Mouse (Mus musculus) liver, postnatal 0 days (tissue): ENCODE measurements at regions not wholly inside any gene's neighbourhood (a gene's known extent, or its start where the extent isn't known, plus 50 kb on each side); places are given as distances from the start of the nearest gene placed in this dataset.

Experiments
- ATAC-seq: fragments of 200-750 bp; cut with Nextera tagmentation; 2 replicates; pipeline ENCODE4 v1.8.0; 2017; ENCODE audit warnings: mild to moderate bottlenecking, moderate library complexity
- DNase-seq: peaks from one replicate; pipeline ENCODE4 v3.0.0-alpha.2; 2016
- H3K27ac ChIP-seq: fragments of 300-500 bp; sonication (generic); 2 replicates; pipeline ENCODE4 v1.5.1; 2014; ENCODE audit warnings: antibody characterized with exemption, moderate library complexity, mild to moderate bottlenecking, low read depth
- H3K27me3 ChIP-seq: fragments of 300-500 bp; sonication (generic); 2 replicates; pipeline ENCODE4 v1.6.1; 2014; ENCODE audit warnings: low read length, control low read depth, mixed read lengths; ENCODE audit not compliant: insufficient read depth
- H3K36me3 ChIP-seq: fragments of 300-500 bp; sonication (generic); replicated peaks from 2 replicates; pipeline ENCODE4 v1.6.1; 2014; ENCODE audit warnings: mild to moderate bottlenecking, control low read depth, low read length, moderate library complexity, mixed read lengths; ENCODE audit not compliant: insufficient read depth
- H3K4me1 ChIP-seq: fragments of 300-500 bp; sonication (generic); 2 replicates; pipeline ENCODE4 v1.6.1; 2014; ENCODE audit warnings: antibody characterized with exemption, mild to moderate bottlenecking, control low read depth; ENCODE audit not compliant: insufficient read depth
- H3K4me2 ChIP-seq: fragments of 300-500 bp; sonication (generic); 2 replicates; pipeline ENCODE4 v1.6.1; 2014; ENCODE audit warnings: low read depth, mild to moderate bottlenecking, low read length, moderate library complexity, mixed read lengths
- H3K4me3 ChIP-seq: fragments of 300-500 bp; sonication (generic); 2 replicates; pipeline ENCODE4 v1.5.1; 2014; ENCODE audit warnings: low read depth, low read length
- H3K9ac ChIP-seq: fragments of 300-500 bp; sonication (generic); replicated peaks from 2 replicates; pipeline ENCODE4 v1.6.1; 2014; ENCODE audit warnings: mild to moderate bottlenecking, moderate library complexity
- H3K9me3 ChIP-seq: fragments of 300-500 bp; sonication (generic); 2 replicates; pipeline ENCODE4 v1.6.1; 2016; ENCODE audit warnings: mild to moderate bottlenecking, control low read depth, low read length, mixed read lengths
- CTCF ChIP-seq: sonication (generic); IDR thresholded peaks from 2 replicates; pipeline ENCODE4 v1.5.1; 2016; ENCODE audit warnings: antibody characterized with exemption, low read depth
- EP300 ChIP-seq: IDR thresholded peaks from 2 replicates; pipeline ENCODE4 v1.6.1; 2016; ENCODE audit warnings: antibody characterized with exemption, low read depth, mild to moderate bottlenecking
- WGBS: fragments of 180-500 bp; shearing (Covaris S2); extraction: QIAGEN DNeasy Blood & Tissue Kit; methylation state at CpG from one replicate; pipeline ENCODE4 v1.1.7; 2014; ENCODE audit not compliant: insufficient replicate concordance; 5-methylcytosine and 5-hydroxymethylcytosine counted together

DNA sequence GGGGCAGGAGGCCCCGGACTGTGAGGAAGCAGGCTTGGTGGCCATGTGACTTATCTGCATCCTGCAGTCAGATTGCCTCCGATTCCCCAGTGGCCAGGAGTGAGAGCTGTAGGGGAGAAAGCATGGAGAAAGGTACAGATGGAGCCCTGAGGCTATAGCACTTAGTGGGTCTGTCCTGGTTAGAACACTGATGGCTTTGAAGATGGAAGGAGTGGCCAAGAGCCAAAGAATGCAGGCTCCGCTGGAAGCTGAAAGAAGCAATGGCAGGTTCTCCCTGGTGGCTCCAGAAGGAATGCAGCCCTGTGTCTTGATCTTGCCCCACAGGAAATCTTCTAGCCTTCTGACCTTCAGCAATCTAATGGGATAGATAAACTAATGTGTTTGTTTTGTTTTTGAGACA, 926.3 kb downstream of the 4930447A16Rik start:
- Histone ChIP-seq H3K4me2 (no peak overlapping the region), H3K27ac (no peak overlapping the region), H3K36me3 (no peaks in the 10 kb centered on the region), H3K9ac (no peak overlapping the region), H3K4me1 (no peaks in the 10 kb centered on the region; the same call in 1 of the 2 replicates), H3K9me3 (no peaks in the 10 kb centered on the region), H3K4me3 (no peak overlapping the region), H3K27me3 (no peaks in the 10 kb centered on the region)
- no peak for ATAC-seq
- 44% methylated on average over 3 of the region's 3 CpGs for WGBS
- no peak for DNase-seq
- TF ChIP-seq EP300 (no peak), CTCF (no peak)

GRCm38 (mm10) chr15:38353371-38353770, 928.0 kb downstream of the 4930447A16Rik start:
- Histone ChIP-seq H3K9ac (no peak overlapping the region), H3K27me3 (no peaks in the 10 kb centered on the region), H3K4me1 (no peaks in the 10 kb centered on the region; the same call in 1 of the 2 replicates), H3K4me3 (no peak overlapping the region), H3K36me3 (no peaks in the 10 kb centered on the region), H3K27ac (no peak overlapping the region), H3K9me3 (no peaks in the 10 kb centered on the region), H3K4me2 (no peak overlapping the region)
- TF ChIP-seq CTCF = no peak
- no peak for TF ChIP-seq EP300
- ATAC-seq (no peak), DNase-seq (no peak)
- 71% methylated on average over 4 of the region's 4 CpGs for WGBS

DNA sequence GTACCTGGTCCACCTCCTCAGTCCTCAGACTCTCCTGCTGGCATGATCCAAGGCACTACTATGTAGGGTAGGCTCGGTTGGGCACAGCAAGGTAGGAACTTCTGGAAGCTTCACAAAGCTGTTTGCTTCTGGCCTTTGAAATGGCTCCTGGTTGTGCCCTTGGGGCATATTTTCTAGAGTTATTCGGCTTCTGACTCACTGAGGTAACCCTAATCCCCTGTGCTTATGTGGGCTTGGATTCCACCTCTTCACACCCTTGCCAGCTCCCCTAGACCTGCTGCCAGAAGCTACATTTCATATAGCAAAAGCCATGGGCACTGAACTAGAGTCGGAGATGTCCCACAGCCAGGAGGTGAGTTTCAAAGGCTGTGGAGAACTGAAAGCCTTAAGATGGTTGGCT, 933.7 kb downstream of the 4930447A16Rik start:
- TF ChIP-seq EP300 (no peak), CTCF (no peak)
- Histone ChIP-seq H3K4me2 (no peak overlapping the region), H3K27me3 (no peaks in the 10 kb centered on the region), H3K27ac (no peak overlapping the region), H3K4me1 (no peaks in the 10 kb centered on the region), H3K9me3 (no peaks in the 10 kb centered on the region), H3K9ac (no peak overlapping the region), H3K36me3 (no peaks in the 10 kb centered on the region), H3K4me3 (no peak overlapping the region)
- DNase-seq (no peak), ATAC-seq (no peak)
- WGBS = 75% methylated on average over 3 of the region's 3 CpGs

DNA sequence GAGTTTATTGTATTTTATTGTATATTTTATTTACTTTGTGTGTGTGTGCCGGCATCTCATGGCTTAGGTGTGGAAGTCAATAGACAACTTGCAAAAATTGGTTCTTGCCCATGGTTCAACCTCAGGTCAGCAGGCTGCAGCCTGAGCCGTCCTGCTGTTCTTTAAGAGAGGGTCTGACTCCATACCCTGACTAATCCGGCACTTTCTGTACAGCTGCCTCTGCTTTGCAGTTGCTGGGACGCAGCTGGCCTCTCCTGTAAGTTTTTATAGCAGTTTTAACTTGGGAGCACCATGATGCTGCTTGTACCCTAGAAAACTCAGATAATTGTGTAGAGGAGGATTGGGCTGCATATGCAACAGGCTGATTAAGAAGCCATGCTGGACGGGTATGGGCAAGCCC, 938.2 kb downstream of the 4930447A16Rik start:
- TF ChIP-seq EP300 (no peak), CTCF (no peak)
- no peak overlapping the region for H3K27ac ChIP-seq
- no peak overlapping the region for H3K4me2 ChIP-seq
- H3K4me1 ChIP-seq = no peaks in the 10 kb centered on the region
- no peaks in the 10 kb centered on the region for H3K27me3 ChIP-seq
- ATAC-seq = no peak
- no peak overlapping the region for H3K4me3 ChIP-seq
- no peaks in the 10 kb centered on the region for H3K36me3 ChIP-seq
- H3K9me3 ChIP-seq = no peaks in the 10 kb centered on the region
- 82% methylated on average over 5 of the region's 5 CpGs for whole genome bisulfite sequencing
- DNase-seq = no peak
- no peak overlapping the region for H3K9ac ChIP-seq

DNA sequence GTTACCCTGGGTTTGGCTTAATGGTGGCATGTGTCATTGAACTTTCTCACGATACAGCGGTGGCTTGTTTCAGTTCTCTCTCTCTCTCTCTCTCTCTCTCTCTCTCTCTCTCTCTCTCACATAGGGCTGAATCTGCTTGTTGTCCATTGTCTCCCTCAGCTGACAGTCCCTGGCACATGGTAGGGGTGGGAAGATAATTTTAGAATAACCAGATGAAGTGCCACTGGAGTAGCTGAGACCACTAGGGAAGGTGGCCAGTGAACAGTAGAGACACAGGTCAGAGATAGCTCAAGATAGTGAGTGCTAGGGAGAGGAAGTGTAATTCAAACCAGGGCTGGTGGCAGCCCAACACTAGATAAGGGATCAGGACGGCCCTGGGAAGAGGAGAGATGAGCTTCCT, 938.7 kb downstream of the 4930447A16Rik start:
- Histone ChIP-seq H3K9me3 (no peaks in the 10 kb centered on the region), H3K27ac (no peak overlapping the region), H3K36me3 (no peaks in the 10 kb centered on the region), H3K4me1 (no peaks in the 10 kb centered on the region), H3K9ac (no peak overlapping the region), H3K27me3 (no peaks in the 10 kb centered on the region), H3K4me2 (no peak overlapping the region), H3K4me3 (no peak overlapping the region)
- ATAC-seq (no peak), DNase-seq (no peak)
- no peak for TF ChIP-seq EP300
- no peak for TF ChIP-seq CTCF
- WGBS = 57% methylated on average over 3 of the region's 3 CpGs

- DNase-seq (no peak), ATAC-seq (no peak)
- H3K9me3 ChIP-seq = no peaks in the 10 kb centered on the region
- H3K4me2 ChIP-seq = no peak overlapping the region
- TF ChIP-seq CTCF (no peak), EP300 (no peak)
- H3K36me3 ChIP-seq = no peaks in the 10 kb centered on the region
- no peak overlapping the region for H3K27ac ChIP-seq
- no peaks in the 10 kb centered on the region for H3K27me3 ChIP-seq
- no peak overlapping the region for H3K9ac ChIP-seq
- WGBS = 83% methylated on average over 5 of the region's 5 CpGs
- H3K4me1 ChIP-seq = no peaks in the 10 kb centered on the region
- H3K4me3 ChIP-seq = no peak overlapping the region
Measured at GRCm38 (mm10) chr15:38367643-38368042, 942.3 kb downstream of the 4930447A16Rik start.

DNA sequence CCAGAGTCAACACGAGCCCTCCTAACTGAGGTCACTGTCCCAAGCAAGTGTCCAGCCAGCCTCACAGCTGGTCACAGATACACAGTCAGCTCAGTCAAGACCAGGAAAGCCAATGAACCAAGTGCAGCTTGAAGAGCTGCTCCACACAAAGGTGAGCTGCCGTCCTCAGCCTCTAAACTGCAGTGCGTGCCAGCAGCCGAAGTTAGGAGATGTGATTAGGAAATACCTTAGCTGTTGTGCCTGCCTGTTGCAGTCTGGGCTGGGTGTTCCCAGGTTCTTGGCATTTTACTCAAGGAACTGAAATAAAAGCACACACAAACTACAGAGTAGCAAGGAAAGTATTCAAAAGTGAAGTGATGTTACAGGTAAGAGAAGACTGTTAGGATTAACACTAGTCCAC, 942.9 kb downstream of the 4930447A16Rik start:
- Histone ChIP-seq H3K4me1 (no peaks in the 10 kb centered on the region), H3K36me3 (no peaks in the 10 kb centered on the region), H3K9ac (no peak overlapping the region), H3K4me3 (no peak overlapping the region), H3K27ac (no peak overlapping the region), H3K4me2 (no peak overlapping the region), H3K9me3 (no peaks in the 10 kb centered on the region), H3K27me3 (no peaks in the 10 kb centered on the region)
- TF ChIP-seq CTCF = no peak
- no peak for TF ChIP-seq EP300
- WGBS = 74% methylated on average over 4 of the region's 4 CpGs
- ATAC-seq (no peak), DNase-seq (no peak)
